29 mouse cellular contexts compared by ENCODE assay signal in the genomic region with DNA sequence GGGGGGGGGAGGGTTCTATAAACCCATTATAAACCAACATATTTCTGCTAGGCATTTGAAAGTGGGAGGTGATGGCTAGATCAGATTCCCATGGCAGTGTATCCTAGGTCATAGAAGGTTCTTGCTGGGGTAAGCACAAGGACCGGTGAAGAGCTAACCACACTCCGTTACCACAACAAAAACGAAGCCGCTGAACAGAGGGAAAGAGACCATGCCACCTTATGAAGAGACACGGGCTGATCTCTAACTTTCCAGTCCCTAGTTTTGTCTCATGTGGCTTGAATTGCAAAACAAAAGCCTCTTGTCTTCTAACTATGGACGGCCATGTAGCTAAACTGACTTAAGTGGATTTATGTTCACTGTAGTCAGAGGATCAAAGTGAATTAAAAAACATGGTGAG. TPM values are rescaled to one million over a fixed set of nuclear protein-coding genes. Genes with fewer than 3 reads are reported as not detected.
DNase-seq lines count a peak whose midpoint lies in the region; ATAC-seq and TF ChIP-seq lines count a peak whose summit lies in the region.
"Had no signal": no experiment of that assay in that cellular context is flagged by ENCODE, and none has a peak within 500 bp of the region (broad histone marks: within the 10 kb centered on the region; RNA-seq: fewer than 3 reads in every experiment).

No protein-coding gene starts in this region.

- DNase-seq in heart, adult 11 months: peak; percentile 6
- peak; percentile 57 for DNase-seq in thymus, postnatal 0 days (ENCODE audit: low spot score)
- DNase-seq in thymus, postnatal 4 days: no peak
- peak; percentile 49 for DNase-seq in T-cell, adult 2 months (ENCODE audit: low spot score)
- no peak for DNase-seq in left cerebral cortex, adult 2 months (ENCODE audit: extremely low spot score in 1 of 2, low spot score in 2 of 2)
- no peak for DNase-seq in lung, postnatal 36 days
- DNase-seq: adrenal gland, adult 2 months; adrenal gland, postnatal 14 days; B cell, adult 2 months; cerebellum, adult 11 months; cerebellum, adult 2 months; cerebellum, adult 9-11 months; cerebellum, postnatal 25 days; forebrain, postnatal 0 days; gastrocnemius, postnatal 25 days; heart, postnatal 10 days; heart, postnatal 36 days had no signal

- no peak for ATAC-seq in heart, embryonic 12.5 days (ENCODE audit: insufficient number of reproducible peaks, low FRiP score)
- ATAC-seq: forebrain, embryonic 14.5 days; forebrain, postnatal 0 days; hindbrain, embryonic 16.5 days; Patski had no signal

- H3K36me3 ChIP-seq in heart, embryonic 12.5 days: no peaks in the 10 kb centered on the region
- H3K36me3 ChIP-seq: embryonic facial prominence, embryonic 12.5 days; embryonic facial prominence, embryonic 15.5 days; G1E; heart, embryonic 15.5 days; hindbrain, embryonic 10.5 days; hindbrain, embryonic 13.5 days had no signal

- intact Hi-C loops in left cerebral cortex, adult 2 months (cut with DNase I): loop anchor here (5.0 kb wide), 1 partner anchor 67 kb away; no protein-coding TSS in a partner anchor

- H3K4me3 ChIP-seq in heart, embryonic 12.5 days: no peak overlapping the region
- no peak overlapping the region for H3K4me3 ChIP-seq in left cerebral cortex, adult 2 months
- H3K4me3 ChIP-seq: embryonic facial prominence, embryonic 12.5 days; embryonic facial prominence, embryonic 15.5 days; heart, embryonic 15.5 days; hindbrain, embryonic 10.5 days; hindbrain, embryonic 13.5 days had no signal

- no peak for TF ChIP-seq CTCF in left cerebral cortex, adult 2 months (IDR thresholded peaks at IDR 0.05)

- WGBS in heart, embryonic 12.5 days: 81% methylated on average over 6 of the region's 6 CpGs

- H3K27me3 ChIP-seq in heart, embryonic 12.5 days (replicated peaks): no peaks in the 10 kb centered on the region
- H3K27me3 ChIP-seq: CH12.LX; embryonic facial prominence, embryonic 12.5 days; embryonic facial prominence, embryonic 15.5 days; heart, embryonic 15.5 days; hindbrain, embryonic 13.5 days had no signal

- no peak overlapping the region for H3K9ac ChIP-seq in heart, embryonic 12.5 days
- H3K9ac ChIP-seq: embryonic facial prominence, embryonic 12.5 days; embryonic facial prominence, embryonic 15.5 days; forebrain, postnatal 0 days; heart, embryonic 15.5 days; hindbrain, embryonic 13.5 days had no signal

- H3K9me3 ChIP-seq in heart, embryonic 12.5 days (replicated peaks): no peaks in the 10 kb centered on the region
- H3K9me3 ChIP-seq: embryonic facial prominence, embryonic 12.5 days; embryonic facial prominence, embryonic 15.5 days; heart, embryonic 15.5 days; hindbrain, embryonic 10.5 days; hindbrain, embryonic 13.5 days had no signal

- H3K27ac ChIP-seq in heart, embryonic 12.5 days (ENCODE audit: poor library complexity, severe bottlenecking): no peak overlapping the region
- no peak overlapping the region for H3K27ac ChIP-seq in left cerebral cortex, adult 2 months
- H3K27ac ChIP-seq: embryonic facial prominence, embryonic 12.5 days; embryonic facial prominence, embryonic 15.5 days; heart, embryonic 15.5 days; hindbrain, embryonic 10.5 days; hindbrain, embryonic 13.5 days had no signal

- H3K4me1 ChIP-seq in heart, embryonic 12.5 days (replicated peaks): peaks cover 14% of the 10 kb centered on the region
- H3K4me1 ChIP-seq: embryonic facial prominence, embryonic 12.5 days; embryonic facial prominence, embryonic 15.5 days; hindbrain, embryonic 10.5 days; hindbrain, embryonic 13.5 days had no signal

- H3K4me2 ChIP-seq in heart, embryonic 12.5 days: no peak overlapping the region
- H3K4me2 ChIP-seq: embryonic facial prominence, embryonic 12.5 days; embryonic facial prominence, embryonic 15.5 days; heart, embryonic 11.5 days; heart, embryonic 15.5 days; hindbrain, embryonic 13.5 days had no signal

RNA-seq across cellular contexts. Expression of gene Ppm1b, which starts 12.2 kb away (rescaled TPM):
- 73.9 and 78.9 TPM in 2 replicates for polyA plus RNA-seq in heart, embryonic 12.5 days (2016; fragmentation: Nextera tagmentation; extraction: Ambion mirVana)
- 61.0 and 72.9 TPM in 2 replicates for polyA plus RNA-seq in thymus, postnatal 0 days (2015; fragmentation: Nextera tagmentation; extraction: Ambion mirVana)
- total RNA-seq in left cerebral cortex, adult 2 months (2021): 100 to 1,000 TPM; 148 to 163 TPM

Comparison
In these comparisons a context has a peak if more than half of its experiments do, and no peak if none do; other contexts are left out.
1. DNase-seq: peak in heart, adult 11 months (single experiment), thymus, postnatal 0 days (single experiment) and T-cell, adult 2 months (single experiment); none in thymus, postnatal 4 days (single experiment), left cerebral cortex, adult 2 months (0 of 2) and lung, postnatal 36 days (single experiment).